Mouse (Mus musculus): ENCODE data around the gene Rras2.

Gene Rras2

GRCm38 (mm10) chr7:114074133-114074532 lies 43.4 kb downstream of the Rras2 start:
- no peak for DNase-seq (ENCODE audit: low read depth in 2 of 2, low spot score in 2 of 2)

GRCm38 (mm10) chr7:114071851-114072616 lies 45.5 kb downstream of the Rras2 start:
- no peak for DNase-seq (ENCODE audit: low read depth in 2 of 2, low spot score in 2 of 2)

GRCm38 (mm10) chr7:114071395-114071794 lies 46.2 kb downstream of the Rras2 start:
- DNase-seq (ENCODE audit: low read depth in 2 of 2, low spot score in 2 of 2), result no peak

GRCm38 (mm10) chr7:114070458-114070840 lies 47.1 kb downstream of the Rras2 start:
- DNase-seq (ENCODE audit: low read depth in 2 of 2, low spot score in 2 of 2), result no peak

GRCm38 (mm10) chr7:114069726-114070457 lies 47.7 kb downstream of the Rras2 start:
- peak; percentile 59 to 62 for DNase-seq (ENCODE audit: low read depth in 2 of 2, low spot score in 2 of 2)

GRCm38 (mm10) chr7:114068956-114069533 lies 48.5 kb downstream of the Rras2 start:
- peak; percentile 83 to 87 for DNase-seq (ENCODE audit: low read depth in 2 of 2, low spot score in 2 of 2)

- DNase-seq (ENCODE audit: low read depth in 2 of 2, low spot score in 2 of 2), result peak; percentile 77 to 78
Measured at GRCm38 (mm10) chr7:114066529-114067178, 50.9 kb downstream of the Rras2 start.

- DNase-seq (ENCODE audit: low read depth in 2 of 2, low spot score in 2 of 2), result no peak
Measured at GRCm38 (mm10) chr7:114065407-114066185, 52.0 kb downstream of the Rras2 start.

GRCm38 (mm10) chr7:114063966-114064365 lies 53.6 kb downstream of the Rras2 start:
- no peak for DNase-seq (ENCODE audit: low read depth in 2 of 2, low spot score in 2 of 2)

- DNase-seq (ENCODE audit: low read depth in 2 of 2, low spot score in 2 of 2), result no peak
Measured at GRCm38 (mm10) chr7:114063534-114063933, 54.0 kb downstream of the Rras2 start.

- DNase-seq (ENCODE audit: low read depth in 2 of 2, low spot score in 2 of 2), result no peak
Measured at GRCm38 (mm10) chr7:114062451-114062850, 55.1 kb downstream of the Rras2 start.

GRCm38 (mm10) chr7:114060445-114060844 lies 57.1 kb downstream of the Rras2 start:
- no peak for DNase-seq (ENCODE audit: low read depth in 2 of 2, low spot score in 2 of 2)

GRCm38 (mm10) chr7:114058927-114059441 lies 58.6 kb downstream of the Rras2 start:
- DNase-seq (ENCODE audit: low read depth in 2 of 2, low spot score in 2 of 2), result no peak

GRCm38 (mm10) chr7:114058166-114058565 lies 59.4 kb downstream of the Rras2 start:
- no peak for DNase-seq (ENCODE audit: low read depth in 2 of 2, low spot score in 2 of 2)

GRCm38 (mm10) chr7:114053720-114054119 lies 63.9 kb downstream of the Rras2 start:
- no peak for DNase-seq (ENCODE audit: low read depth in 2 of 2, low spot score in 2 of 2)

- DNase-seq (ENCODE audit: low read depth in 2 of 2, low spot score in 2 of 2), result no peak
Measured at GRCm38 (mm10) chr7:114045814-114046213, 71.8 kb downstream of the Rras2 start.

GRCm38 (mm10) chr7:114043929-114044549 lies 73.5 kb downstream of the Rras2 start:
- no peak for DNase-seq (ENCODE audit: low read depth in 2 of 2, low spot score in 2 of 2)

- no peak for DNase-seq (ENCODE audit: low read depth in 2 of 2, low spot score in 2 of 2)
Measured at GRCm38 (mm10) chr7:114042973-114043928, 74.3 kb downstream of the Rras2 start.

- DNase-seq (ENCODE audit: low read depth in 2 of 2, low spot score in 2 of 2), result no peak
Measured at GRCm38 (mm10) chr7:114041349-114041748, 76.2 kb downstream of the Rras2 start.
